Mouse (Mus musculus): ENCODE results near the gene Mcm5.

Gene Mcm5

DNA sequence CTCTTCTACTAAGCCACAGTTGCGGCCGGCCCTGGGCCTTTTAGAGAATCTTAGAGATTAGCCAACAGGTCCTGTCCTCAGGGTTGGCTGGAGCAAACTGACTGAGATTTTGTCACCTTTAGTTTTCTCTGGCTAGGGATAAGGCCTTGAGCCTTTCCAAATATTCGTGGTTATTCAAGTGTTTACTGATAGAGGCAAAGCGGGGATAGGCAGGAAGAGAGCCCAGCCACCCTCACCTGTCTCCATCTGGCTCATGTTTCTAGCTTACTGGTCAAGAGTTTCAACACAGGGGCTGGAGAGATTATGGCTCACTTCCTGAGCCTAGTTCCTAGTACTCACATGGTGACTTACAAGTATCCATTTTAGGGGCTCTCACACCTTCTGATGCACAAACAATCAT is 6.4 kb upstream of the Mcm5 start:
- no peak for DNase-seq (ENCODE audit: low spot score)

DNA sequence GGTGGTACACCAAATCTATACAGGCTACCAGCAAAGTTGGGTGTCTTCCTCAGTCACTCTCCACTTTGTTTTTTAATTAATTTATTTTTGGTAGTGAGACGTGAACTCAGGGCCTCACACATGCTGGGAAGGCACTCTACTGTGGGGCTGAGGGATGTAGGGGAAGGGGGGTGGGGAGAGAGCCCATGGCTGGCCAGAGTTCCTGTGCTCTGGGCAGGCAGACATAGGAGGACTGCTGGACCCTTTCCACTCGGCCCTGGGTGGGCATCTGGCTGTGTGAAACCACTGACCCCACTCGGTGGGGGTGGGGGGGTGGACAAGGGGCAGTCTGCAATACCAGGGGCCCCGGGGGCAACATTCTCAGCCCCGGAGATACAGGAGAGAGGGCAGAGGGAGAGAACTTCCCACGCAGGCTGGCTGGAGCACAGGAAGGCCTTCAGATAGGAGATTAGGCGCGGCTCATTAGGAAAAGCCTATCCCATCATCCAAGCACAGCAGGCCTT is 5.9 kb upstream of the Mcm5 start:
- peak; percentile 51 for DNase-seq (ENCODE audit: low spot score)

DNA sequence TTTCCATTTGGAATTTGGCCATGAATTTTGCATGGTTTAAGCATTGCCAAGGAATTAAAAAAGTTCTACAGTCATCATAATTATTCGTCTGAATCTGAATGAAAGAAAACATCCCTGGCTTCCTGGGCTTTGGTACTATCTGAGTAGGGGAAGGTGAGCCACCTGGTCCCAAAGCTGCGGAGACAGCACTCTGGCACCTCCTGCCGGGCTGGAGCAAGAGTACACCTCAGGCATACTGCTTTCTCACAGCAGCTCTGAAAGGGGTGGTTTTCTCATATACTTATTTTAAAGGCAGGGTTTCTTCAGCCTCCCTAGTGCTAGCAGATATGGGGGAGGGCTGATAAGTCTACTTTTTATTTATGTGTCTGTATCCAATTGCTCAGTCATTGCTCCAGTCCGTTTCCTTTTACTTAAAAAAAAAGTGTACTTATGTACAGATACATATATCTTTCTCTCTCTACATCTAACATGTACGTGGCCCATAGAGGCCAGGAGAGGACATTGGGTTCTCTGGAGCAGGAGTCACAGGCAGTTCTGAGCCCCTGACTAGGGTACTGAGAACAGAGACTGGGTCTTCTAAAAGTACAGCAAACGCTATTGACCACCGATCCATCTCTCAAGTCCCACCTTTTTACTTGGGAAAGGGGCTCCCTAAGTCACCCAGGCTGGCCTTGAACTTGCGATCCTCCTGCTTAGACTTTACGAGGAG is 688 bp upstream of the Mcm5 start:
- DNase-seq (ENCODE audit: low spot score), result peak; percentile 90

DNA sequence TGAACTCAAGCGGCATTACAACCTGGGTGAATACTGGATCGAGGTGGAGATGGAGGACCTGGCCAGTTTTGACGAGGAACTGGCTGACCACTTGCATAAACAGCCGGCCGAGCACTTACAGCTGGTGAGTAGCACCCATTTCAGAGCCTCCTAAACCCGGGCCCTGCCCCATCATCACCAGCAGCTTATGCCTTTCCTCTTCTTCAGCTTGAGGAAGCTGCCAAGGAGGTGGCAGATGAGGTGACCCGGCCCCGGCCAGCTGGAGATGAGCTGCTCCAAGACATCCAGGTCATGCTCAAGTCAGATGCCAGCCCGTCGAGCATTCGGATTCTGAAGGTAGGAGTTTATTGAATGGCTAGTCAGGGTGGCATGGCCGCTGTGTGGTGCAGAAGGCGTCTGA is 724 bp downstream of the Mcm5 start:
- no peak for DNase-seq (ENCODE audit: low spot score)

DNA sequence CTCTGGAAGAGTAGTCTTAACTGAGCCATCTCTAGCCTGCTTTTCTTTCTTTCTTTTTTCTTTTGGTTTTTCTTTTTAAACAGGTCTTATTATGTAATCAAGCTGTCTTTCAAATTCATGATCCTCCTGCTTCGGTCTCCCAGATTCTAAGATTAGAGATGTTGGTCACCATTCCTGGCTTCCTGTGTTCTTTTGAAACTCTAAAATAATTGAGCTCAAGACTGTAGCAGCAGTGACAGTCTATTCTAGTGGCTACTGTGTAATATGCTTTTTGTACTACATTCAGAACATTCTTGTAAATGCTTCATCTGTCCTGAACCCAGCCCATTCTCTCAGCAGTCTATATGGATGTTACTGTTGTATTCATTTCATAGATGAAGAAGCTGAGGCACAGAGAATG is 9.1 kb downstream of the Mcm5 start:
- no peak for DNase-seq (ENCODE audit: low spot score)

DNA sequence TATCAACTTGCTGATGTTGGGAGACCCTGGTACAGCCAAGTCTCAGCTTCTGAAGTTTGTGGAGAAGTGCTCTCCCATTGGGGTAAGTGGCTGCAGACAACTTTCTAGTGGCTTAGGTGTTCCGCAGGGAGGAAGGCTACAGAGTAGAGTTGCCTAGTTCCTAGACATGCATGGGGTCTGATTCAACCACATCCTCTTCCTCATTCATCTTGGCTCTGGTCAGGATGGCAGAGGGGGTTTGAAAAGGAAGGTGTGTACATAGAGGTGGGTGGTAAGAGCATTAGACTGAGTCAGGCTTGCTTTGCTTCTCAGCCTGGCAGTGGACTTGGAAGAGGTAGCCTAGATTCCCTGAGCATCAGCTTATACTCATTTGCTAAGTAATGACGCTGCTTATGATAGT is 9.9 kb downstream of the Mcm5 start:
- no peak for DNase-seq (ENCODE audit: low spot score)

DNA sequence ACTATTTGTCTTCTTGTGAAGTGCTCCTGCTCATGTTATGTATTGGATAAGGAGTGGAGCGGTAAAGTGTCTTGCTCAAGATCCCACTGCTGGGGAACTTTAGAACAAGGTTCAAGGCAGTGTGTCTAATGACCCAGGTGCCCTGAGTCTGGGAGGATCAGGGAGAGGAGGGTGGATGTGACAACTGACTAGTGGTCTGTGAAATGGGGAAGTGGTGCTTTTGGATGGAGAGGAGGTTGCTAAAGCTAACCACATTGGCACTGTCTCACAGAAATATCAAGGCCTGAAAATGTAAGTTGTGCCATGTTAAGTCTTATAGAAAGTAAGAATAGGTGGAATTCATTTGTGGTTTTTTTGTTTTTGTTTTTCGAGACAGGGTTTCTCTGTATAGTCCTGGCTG is 10.4 kb downstream of the Mcm5 start:
- no peak for DNase-seq (ENCODE audit: low spot score)

DNA sequence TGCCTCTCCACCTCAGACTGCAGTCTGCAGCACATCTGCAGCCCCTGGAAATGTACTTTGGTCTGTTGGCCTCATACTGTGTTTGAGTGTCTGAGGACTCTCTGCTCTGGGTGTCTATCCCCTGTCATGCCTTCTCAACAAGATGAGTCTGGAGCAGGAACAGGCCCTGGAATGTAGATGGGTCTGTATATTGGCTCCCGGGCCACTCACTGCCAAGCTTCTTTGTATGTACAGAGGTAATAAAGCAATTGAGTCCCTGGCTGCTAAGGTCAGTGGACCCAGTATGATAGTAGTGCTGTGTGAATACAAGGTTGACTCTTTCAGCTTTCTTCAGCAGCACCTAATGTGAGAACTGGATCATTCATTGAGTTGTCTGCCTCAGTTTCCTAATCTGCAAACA is 18.0 kb downstream of the Mcm5 start:
- no peak for DNase-seq (ENCODE audit: low spot score)

DNA sequence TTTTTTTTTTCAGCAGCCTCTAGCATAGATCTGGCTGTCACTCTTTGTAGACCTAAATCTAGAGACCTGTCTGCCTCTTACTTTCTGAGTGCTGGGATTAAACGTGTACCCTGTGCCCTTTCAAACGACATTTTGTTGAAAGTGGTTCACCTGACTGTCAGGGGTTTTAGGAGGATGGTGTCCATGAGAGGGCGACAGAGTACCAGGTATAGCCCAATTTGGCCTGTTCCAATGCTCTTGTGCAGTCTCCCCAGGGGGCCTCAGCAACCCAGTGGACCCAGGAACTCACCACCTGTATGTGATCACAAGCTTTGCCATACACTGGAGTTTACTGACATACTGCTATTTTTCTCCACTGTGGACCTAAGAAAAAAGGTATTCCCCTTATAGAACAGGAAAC is 23.1 kb downstream of the Mcm5 start:
- peak; percentile 78 for DNase-seq (ENCODE audit: low spot score)

DNA sequence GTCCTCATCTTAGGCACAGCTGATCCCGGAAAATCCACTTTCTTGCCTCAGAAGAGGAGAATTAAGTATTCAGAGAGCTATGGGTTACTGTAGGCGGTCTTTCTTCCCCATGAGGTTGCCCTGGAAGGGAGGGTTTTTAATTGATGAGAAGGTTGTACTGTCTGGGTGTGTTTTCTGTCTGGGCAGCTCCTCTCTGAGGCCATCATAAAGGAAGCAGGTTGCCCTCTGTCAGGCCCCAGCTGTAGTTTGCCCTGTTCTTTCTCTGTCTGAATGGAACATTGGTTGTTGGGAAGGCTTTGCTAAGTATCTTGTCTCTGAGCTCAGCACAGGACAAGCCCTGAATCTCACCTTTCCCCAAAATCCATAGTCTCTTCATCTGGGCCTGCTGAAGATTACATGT is 24.0 kb downstream of the Mcm5 start:
- no peak for DNase-seq (ENCODE audit: low spot score)

DNA sequence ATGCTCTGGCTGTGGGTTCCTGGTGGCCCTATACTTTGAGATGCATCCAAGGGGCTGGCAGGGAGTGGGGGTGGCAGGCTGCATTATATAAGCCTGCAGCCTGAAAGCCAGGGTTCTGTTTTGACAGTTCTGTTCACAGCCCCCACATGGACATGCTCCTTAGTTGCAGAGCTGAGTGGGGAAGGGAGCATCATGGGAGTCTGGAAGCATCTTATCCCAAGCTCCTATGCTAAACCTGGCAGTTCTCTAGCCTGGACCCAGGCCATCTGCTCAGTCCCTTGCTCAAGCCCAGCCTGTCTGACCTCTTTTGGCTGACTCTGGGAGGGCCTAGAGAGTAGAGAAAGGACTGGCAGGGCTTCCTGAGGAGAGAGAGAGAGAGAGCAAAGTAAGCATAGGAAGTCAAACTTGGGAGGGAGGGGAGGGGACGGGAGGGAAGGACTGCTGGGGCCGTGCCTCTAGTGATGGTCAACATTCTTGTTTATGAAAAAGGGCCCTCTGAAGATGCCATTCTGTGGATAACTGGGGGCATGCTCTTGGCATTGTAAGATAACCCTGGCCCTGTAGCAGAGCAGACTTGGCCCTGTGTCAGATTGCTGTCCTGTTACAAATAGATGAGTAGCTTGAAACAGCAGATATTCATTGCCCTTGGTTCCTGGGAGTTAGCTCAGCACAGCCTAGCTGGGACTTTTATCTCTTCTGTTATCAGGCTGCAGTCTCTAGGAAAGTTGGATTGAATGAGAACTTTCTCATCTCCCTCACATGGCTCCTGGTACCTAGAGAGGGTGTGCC is 25.4 kb downstream of the Mcm5 start:
- DNase-seq (ENCODE audit: low spot score), result peak; percentile 69

DNA sequence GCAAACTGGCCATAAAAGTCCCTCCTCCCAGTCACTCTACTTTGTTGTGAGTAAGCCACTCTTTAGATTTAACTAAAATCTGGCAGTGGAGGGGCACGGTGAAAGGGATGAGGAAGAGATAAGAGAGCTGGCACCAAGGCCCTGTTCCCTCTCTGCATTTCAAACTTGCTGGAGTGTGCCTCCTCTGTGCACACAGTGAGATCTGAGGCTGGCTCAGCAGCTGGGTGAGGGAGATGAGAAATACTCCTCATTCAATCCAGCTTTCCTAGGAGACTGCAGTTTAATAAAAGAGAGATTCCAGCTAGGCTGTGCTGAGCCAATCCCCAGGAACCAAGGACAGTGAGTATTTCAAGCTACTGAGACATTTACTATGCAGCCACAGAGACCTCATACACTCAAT is 26.4 kb downstream of the Mcm5 start:
- no peak for DNase-seq (ENCODE audit: low spot score)

DNA sequence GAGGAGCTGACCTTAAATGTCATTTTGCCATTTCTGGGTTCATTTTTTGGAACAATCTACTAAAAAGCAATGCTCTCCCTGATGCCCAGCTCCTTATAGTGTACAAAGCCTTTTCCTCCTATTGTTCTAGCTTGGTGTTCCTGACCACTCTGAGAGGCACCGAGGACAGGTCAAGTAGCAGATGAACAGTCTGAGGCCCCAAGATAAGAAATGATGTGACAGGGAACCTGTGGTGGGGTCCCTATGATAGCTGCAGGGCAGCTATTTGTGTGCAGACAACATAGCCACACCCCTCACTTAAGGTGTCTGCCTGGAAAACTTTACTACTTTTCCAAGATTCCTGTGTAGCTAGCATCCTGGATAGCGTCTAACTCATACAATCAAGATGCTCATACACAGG is 26.9 kb downstream of the Mcm5 start:
- no peak for DNase-seq (ENCODE audit: low spot score)

DNA sequence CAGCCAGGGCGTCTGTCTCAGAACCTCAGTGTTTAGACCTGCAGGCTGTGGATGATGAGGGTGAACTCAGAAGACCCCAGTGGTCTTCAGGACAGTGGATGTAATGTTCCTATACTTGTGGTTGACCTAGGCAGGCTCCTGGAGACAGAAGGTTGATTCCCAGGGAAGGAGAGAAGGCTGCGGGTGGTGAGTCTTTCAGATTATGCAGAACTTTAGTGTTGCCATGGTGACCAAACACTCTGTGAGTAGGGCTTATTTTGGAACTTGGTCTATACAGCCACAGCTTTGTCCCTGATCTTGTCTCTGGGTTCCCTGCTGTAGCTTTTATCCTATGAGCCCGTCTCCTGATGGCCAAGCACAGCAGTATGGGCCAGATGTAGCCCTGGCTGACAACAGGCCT is 28.2 kb downstream of the Mcm5 start:
- no peak for DNase-seq (ENCODE audit: low spot score)

DNA sequence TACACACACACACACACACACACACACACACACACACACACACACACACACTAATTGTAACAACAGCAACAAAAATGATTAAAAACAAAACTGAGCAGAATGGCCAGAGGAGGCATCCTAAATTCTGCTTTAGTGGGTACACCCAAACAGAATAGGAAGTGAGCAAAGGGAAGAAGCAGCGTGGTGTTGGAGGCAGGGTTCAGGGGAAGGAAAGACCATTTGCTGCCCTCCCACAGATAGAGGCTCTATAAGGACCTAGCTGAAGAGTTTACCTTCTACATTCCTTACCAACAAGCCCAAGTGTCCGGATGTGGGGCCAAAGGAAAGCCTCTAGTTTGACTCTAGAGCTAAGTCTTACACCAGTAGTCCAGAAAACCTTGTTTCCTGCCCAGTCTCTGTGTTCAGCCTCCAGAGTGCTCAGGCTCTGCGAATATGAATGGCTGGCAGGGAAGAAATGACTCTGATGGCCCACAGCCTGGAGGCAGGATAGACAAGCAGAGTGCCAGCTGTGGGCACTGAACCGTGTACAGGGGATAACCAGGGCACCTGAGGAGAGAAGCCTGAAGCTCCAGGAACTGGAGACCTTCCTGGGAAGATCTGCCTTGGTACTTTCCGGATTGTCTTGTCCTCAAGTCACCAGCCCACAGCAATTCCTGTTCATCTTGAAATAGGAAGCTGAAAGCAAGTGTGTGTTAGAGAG is 41.7 kb downstream of the Mcm5 start:
- no peak for DNase-seq (ENCODE audit: low spot score)

DNA sequence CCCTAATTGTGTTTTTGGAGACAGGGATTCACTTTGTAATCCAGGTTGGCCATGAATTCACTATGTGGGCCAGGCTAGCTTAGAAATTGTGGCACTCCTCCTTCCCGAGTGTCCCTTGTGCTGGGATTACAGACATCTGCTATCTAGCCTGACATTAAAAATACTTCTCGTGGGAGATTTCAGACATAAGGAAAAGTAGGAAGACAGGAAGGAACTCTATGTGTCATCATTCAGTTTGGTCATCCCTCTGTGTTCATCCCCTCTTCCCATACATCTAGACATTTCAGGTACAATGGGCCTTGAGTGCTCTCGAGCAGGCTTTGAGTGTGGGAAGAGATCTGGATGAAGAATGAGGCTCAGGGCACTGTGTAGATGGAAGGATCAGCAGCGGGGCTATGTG is 42.4 kb downstream of the Mcm5 start:
- DNase-seq (ENCODE audit: low spot score), result no peak

DNA sequence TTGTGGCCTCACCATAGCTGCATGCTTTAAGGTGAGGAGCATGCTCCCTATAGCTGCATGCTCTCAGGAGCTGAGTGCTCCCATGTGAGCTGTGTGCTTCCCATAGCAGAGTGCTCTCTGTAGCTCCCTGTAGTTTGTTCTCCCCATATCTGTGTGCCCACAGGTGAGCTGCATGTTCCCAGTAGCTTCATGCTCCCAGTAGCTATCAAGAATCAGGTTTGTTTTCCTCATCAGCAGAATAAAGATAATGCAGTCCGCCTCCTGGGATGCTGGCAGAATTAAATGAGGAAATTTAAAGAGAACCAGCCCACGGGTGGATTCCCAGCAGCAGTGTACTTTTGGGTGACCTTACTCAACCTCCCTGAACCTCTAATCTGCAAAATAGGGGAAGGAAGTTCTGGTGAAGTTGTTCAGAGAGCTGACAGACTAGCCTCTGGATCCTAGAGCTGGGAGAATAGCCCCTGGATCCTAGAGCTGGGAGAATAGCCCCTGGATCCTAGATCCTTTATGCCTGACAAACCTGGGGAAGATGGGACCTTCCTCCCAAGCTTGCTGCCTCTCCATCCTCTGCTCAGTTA is 43.2 kb downstream of the Mcm5 start:
- DNase-seq (ENCODE audit: low spot score), result no peak

DNA sequence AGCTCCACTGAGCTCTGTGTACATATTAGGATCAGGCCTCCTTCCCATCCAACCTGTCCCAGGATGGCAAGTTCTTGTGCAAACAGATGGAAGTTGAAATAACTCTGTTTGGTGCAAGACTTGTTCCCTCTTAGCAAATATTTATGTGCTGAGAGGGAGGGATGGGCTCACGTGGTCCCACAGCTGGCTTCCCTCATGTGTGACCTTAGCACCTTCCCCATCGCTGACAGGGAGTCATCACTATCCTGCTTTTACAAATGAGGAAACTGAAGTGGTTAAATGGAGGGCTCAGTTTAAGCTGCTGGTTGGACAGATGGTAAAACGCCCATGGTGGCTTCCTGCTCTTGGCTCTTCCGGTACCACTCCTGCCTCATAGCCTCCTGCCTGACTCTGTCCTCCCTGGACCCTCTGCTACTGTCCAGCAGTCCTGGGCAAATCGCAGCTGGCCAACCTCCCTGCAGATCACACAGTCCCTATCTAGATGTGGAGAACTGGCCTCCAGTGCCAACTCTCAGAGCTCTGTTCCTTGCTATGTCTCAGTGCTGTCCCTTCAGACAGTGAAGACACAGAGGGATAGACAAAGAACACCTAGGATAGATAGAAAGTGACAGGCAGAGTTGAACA is 45.6 kb downstream of the Mcm5 start:
- DNase-seq (ENCODE audit: low spot score), result no peak

DNA sequence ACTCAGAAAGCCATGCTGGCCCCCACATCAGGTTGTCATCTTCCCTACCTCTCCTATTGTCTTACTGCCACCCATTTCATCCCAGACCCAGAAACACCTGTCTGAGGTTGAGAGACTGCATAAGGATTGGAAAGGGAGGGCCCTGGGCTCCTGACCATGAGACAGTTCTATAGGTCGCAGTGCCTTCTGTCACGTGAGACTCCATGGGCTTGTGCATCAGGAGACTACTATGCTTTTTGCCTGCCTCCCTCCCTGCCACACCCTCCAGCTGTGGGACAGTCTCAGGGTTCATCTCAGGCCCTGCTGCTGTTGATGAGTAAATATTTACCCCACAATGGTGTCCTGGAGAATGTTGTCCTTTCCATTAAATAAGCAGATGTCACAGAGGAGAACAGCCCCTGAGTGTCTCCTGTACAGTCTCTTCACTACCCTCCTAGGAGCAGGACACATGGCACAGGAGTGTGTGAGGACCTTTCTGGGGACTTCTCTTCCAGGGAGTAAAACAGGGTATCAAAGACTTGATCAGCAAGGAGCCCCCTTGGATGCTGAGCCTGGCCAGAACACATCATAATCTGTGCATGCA is 46.5 kb downstream of the Mcm5 start:
- DNase-seq (ENCODE audit: low spot score), result no peak

DNA sequence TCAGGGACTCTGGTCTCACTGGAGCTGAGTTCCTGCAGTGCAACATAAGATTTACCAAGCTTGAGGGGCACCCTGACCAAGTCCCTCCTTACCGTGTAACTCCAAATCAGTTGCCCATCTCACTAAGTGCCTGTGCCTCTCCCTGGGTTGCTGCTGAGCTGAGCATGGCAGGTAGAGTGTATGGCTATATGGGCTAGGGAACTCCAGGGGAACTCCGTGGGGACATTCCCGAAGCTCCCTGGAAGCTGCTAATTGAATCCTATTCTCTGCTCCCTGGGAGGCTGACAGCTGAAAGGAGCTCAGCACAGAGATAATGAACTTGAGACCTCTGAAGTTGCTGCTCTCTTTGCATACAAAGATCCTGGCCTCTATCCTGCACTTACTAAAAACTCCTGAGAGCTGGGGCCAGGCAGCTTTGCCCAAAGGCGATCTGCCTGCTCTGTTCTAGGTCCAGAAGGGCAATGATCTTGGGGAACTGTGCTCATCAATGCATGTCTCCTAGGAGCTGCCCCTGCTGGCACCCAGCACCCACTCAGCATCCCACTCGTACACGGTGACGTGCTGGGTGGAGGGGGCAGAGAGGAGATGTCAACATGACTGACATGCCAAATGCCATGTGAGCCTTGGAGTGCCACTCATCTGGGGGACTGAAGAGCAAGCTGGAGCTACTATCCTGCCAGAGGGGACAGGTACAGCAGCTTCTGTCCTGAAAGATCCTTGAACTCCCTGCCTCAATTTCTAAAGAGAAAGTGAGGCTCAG is 48.3 kb downstream of the Mcm5 start:
- DNase-seq (ENCODE audit: low spot score), result no peak

DNA sequence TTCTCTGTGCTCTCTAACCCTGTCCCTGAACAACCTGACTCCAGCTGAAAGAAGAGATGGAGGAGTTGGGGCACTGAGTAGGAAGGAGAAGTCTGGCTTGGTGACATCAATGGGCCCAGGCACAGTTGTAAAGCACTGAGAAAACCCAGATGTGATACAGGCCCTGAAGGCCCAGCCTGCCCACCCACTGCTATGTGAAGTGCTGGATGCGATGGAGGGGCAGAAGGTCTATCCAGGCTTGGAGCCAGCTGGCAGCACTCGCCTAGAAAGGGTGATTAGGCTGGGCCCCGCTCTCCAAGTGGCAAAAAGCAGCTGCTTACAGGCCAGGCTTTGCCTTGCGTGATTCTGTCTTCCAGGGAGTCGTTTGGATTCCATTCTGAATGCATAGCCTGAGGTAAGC is 60.0 kb downstream of the Mcm5 start:
- peak; percentile 49 for DNase-seq (ENCODE audit: low spot score)

Data from testis, postnatal 10 days (tissue).